Mouse (Mus musculus) left cerebral cortex, adult 18-20 months (tissue): ENCODE measurements at regions not wholly inside any gene's neighbourhood (a gene's known extent, or its start where the extent isn't known, plus 50 kb on each side); places are given as distances from the start of the nearest gene placed in this dataset.
"Not testable (repeated sequence)": the region's sequence is repeated elsewhere in the genome, so short reads cannot be mapped to it uniquely, and the experiment has no call there.

ENCODE experiments used
- DNase-seq, 2 experiments: peaks; one replicate each; pipeline ENCODE4 v3.0.0; 2021 to 2022; ENCODE audit warnings: low spot score in 2 of 2, mixed read lengths in 1 of 2

DNA sequence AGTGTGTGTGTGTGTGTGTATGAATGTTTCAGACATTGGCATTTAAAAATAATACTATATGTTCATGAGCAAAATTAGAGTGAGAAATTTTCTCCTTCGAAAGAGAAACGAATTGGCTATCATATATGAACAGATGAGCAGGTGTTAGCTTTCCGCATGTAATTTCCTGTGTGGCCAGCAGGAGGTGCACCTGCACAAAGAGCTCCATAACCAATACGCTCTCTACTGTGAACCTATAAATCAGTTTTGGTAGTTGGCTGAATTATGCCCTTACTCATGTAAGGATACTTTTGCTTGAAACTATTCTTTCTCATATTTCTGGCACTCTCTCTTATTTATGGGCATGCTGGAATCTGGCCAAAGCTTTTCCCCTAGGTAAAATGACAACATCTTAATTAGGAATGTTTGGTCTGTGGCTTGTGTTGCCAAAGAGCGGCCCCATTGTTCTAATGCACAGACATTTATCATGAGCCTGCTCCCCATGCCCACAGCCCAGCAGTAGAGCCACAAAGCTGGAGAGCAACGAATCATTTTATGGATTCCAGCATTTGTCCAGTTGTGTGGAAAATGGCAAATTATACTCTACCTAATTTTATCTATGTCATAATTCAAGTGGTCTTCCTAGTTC lies 1303.8 kb upstream of the Sel1l start:
- peak; percentile 51 to 59 for DNase-seq

DNA sequence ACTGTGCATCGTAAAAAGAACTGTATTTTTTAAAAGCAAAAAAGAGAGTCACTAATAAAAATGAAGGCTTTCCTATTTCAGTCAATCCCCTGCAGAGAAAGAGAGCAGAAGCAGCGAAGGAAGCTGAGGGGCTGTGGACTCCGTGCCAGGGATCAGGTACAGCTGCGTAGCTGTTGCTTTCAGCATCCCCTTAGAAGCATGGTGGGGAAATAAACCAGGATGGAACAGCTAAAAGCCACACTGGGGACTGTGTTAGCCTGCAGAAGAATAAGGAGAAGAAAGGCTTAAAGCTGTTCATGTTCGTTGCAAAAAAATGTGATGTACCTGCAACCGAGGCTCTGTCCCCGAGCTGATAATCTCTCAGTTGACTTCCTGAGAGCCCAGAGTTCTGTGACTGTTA lies 1302.6 kb upstream of the Sel1l start:
- DNase-seq: no peak

DNA sequence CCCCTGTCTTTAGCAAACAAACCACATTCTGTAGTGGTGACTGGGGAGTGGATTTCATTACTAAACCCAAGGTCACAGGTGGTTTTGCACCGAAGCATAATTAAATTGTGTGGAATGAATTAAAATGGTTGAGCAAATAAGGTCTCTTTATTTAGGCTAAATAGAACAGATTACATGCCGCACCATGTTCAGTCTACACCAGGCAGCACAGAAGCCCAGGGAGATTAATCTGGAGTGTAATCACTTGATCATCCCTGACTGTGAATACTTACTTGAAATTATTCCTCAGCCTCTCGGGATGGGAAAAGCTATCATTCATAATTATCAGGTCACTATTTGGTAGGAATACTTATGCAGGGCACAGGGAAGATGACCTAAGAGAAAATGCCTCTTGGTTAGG lies 1293.3 kb upstream of the Sel1l start:
- DNase-seq: no peak

DNA sequence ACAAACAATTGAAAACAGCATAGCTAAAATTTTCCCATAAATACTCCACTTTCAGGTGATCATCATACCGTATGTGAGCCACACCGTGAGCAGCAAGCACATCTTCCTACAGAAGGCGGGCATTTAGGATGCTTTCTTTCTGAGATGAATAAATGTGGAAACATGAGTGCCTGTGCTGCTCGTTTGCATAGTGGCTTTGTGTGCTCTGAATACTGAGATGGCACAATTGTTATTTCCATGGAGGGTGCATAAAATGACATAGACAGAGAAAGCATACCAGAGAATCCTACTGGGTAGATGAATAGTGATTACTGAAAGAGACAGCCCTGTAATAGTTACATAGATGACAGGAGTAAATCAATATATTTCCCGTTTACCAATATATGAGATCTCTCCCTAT lies 1287.4 kb upstream of the Sel1l start:
- no peak for DNase-seq

DNA sequence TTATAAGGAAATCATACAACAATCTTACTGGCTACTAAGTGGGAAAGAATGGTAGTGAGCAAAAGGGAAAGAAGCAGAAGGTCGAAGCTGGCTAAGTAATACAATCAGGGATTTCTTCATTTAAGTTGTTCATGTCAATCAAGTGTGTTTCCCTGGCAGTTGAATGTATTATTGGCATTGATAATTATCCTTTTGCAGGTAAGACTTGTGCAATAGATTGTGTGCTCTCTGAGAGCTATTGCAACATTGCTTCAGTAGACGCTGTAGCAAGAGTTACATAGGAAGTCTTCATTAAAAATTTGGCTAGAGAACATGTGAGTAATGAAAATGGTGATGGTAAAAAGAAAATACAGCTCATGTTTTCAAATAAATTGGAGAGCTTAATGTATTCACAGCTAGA lies 1273.3 kb upstream of the Sel1l start:
- no peak for DNase-seq

DNA sequence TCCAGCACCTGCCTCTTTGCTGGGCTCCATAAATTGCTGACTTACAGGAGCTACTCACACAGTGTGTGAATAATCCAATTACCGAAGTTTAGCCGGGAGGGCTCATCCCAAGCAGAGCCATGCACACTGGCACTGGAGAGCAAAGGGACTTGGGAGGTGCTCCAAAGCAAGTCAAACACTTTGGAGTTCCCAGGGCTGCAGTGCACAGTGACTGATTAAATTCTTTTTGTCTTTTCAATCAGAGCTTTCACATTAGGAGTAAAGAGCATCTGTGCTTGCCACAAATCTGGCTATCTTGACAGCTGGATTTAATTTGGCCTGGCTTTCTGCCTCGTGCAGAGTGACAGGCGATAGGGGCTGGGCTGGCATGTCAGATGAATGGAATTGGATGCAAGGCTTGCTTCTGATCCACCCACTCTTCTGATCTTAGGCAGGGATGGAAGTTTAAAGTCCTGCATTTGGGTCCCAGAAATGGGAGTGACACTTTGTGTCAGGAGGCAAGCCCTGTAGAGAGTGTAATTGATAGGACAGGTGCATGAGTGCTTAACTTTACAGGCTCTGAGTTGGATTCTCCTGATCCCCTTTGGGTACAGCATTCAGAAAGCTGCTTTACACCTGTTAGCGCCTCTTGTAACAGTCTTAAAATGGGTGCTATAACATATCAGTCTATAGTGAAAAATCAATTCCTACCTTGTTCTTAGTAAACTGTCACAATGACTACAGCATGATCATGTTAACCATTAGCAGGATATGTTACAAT lies 1239.3 kb upstream of the Sel1l start:
- no peak for DNase-seq

DNA sequence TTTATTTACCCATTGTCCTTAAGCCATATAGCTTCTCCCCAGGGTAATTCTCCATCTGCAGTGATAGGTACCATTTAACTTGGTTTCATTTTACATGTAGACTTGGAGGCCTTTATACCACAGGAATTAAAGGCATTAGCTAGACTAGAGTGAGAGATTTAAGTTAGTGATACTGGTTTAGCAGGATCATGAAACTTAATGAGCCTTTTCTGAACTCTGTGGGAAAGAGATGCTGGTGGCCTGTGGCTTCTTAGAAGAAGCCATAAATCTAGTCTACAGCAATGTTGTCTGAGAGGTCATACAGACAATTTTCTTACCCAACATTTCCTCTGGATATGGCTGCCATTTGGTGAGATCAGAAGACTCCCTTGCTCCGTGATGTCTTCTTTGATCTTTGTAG lies 1214.9 kb upstream of the Sel1l start:
- no peak for DNase-seq

DNA sequence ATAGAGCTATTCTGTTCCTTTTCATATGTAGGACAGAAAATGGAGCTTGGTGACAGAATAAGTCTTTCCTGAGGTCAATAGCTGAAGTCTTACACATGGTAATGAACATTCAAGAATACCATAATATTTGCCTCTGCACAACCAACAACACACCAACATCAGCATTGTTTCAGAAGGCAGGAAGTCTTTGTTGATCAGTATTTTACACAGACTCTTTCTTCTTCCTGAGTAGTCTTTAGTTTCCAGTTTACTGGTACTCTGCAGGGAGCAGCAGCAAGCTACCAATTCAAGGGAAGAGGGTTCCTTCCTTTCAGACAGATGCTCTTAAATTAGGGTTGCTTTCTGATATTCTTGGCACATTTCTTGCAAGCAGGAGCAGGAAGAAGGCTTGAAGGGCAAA lies 1170.7 kb upstream of the Sel1l start:
- DNase-seq: no peak

DNA sequence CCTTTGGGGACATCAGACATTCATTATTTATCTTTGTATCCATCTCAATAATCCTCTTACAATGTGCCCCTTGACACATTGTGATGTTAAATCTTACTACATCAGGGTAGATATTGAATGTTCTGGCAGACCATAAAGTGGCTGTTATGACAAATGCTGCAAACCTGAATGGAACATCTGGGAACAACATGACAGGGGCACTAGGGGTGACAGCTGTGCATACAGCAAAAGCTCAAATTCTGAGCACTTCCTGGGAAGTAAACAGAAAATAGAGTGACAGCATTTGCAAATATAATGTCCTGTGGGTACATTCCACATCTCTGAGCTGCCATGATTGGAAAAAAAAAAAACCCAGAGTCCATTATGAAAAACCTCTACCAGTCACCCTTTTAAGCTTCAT lies 1162.6 kb upstream of the Sel1l start:
- no peak for DNase-seq

DNA sequence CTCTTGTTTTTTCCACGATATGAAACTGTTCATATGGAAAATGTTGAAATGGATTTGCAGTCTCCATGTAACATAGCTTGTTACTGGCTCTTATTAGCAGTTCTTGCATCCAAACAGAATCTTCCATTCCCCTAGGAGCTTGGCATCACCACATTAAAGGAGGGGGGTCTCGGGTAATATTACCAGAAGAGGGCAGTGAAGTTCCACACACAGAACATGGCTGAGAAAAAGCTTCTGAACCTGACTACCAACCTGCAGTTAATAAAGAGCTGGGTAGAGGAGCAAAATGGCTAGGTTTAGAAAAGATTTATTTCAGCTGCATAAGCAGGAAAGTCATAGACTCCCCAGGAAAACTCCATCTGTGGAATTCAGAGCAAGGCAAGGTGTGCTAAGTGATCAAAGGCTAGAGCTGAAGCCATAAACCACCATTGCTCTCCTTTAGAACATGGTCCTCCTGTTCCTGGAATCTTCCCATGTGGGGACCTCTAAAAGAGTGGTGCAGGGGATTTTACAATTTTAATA lies 1157.9 kb upstream of the Sel1l start:
- no peak for DNase-seq

DNA sequence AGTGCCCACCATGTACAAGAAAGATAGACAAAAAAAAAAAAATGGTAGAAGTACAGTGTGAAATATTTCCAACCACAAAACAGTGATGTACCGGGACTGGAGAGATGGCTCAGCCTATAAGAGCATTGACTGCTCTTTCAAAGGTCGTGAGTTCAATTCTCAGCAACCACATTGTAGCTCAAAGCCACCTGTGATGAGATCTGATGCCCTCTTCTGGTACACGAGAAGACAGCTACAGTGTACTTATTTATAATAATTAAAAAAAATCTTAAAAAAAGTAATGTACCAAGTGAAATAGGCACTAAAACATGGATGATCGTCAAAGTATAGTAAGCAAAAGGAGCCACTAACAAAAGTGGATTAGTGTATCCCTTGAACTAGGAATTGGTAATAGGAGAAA lies 1154.2 kb upstream of the Sel1l start:
- DNase-seq: peak in 1 of 2 experiments; percentile 2

DNA sequence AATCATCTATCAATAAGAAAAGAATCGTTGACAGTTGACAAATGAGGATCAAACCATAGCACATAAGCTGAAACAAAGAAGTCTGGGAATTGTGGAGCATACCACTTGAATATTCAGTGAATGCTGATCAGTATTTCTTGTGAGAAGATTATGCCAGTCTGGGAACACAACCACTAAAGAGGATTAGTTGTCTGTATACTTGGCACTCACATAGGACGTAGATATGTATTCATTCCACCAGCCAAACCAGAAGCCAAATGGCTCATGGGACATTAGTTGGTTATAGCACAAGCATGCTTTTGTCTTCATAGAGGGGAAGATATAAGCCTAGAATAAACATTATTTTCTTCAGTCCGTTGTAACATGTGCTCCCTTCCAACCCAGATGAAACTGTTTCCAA lies 1126.7 kb upstream of the Sel1l start:
- no peak for DNase-seq

DNA sequence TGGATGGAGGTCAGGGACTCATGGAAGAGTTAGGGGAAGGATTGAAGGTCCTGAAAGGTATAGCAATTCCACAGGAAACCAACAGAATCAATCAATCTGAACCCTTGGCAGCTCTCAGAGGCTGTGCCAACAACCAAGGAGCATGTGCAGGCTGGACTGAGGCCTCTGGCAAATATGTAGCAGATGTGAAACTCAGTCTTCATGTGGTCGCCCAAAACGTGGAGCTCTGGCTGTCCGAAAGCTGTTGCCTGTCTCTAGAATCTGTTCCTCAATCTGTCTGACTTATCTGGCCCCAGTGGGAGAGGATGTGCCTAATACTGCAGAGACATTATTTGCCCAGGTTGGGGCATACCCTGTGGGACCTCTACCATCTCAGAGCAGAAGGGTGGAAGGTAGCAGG lies 1095.4 kb upstream of the Sel1l start:
- DNase-seq: no peak

DNA sequence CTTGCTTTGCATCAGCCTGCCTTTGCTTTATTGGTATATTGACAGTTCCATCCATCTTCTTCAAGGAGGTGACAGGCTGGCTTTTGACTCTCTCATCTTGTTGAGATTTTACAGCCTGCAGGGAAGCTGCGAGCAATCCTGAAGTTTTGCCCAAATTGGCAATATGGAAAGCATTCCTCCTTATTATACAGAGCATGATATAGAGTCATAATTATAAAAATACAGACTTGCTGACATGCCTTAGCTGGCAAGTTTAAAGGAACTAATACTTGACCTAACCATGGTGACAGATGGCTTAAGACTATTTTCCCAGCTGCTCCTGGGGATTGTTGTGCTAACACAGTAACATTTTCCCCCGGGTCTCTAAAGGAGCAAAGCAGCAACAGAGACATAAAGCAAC lies 1078.6 kb upstream of the Sel1l start:
- DNase-seq: no peak

DNA sequence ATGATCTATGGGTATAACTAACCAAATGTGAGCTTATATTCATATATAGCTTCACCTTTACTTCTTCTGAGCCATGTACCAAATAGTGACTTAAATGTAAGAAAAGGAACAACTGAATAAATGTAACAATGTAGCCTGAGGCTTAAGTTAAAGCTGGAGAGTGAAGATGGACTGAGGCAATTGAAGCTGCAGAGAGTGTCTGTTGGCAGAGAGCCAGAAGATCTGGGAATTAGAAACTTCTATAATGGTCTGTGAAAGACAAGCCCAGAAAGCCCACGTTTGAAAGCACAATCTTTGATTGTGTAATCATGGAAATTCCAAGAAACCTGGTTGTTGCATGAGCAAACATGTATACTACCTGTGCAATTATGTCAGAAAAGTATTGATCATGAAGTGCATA lies 1078.0 kb upstream of the Sel1l start:
- DNase-seq: no peak

DNA sequence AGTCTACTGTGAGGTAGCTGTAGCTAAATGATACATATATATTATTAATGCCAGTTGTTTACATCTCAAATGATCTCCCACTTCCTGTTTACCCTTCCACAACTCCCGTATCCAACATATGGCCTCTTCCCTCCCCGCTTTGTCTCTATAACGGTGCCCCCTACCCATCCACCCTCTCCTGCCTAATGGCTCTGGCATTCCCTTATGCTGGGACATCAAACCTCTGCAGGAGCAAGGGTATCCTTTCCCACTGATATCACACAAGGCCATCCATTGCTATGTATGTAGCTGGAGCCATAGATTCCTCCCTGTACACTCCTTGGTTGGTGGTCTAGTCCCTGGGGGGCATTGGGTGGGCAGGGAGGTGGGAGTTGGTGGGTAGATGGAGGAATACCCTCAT lies 1071.0 kb upstream of the Sel1l start:
- no peak for DNase-seq

DNA sequence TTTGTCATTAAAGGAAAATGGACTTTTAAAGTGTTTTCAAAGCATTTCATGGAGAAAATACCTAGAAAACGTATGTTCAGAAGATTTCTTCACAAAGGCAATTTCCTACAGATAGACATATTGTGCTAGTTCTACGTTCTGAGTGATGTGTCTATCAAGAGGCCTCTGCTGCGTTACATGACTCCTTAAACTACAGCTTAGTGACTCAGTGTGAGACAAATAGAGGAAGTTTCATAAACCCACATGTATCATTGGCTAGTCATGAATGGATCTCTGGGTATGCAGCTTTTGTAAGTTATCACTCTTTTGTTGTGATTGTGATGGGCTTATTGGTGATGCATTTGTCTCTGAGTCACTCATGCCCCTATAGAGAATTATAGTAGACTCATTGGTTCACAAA lies 1067.3 kb upstream of the Sel1l start:
- DNase-seq: no peak

DNA sequence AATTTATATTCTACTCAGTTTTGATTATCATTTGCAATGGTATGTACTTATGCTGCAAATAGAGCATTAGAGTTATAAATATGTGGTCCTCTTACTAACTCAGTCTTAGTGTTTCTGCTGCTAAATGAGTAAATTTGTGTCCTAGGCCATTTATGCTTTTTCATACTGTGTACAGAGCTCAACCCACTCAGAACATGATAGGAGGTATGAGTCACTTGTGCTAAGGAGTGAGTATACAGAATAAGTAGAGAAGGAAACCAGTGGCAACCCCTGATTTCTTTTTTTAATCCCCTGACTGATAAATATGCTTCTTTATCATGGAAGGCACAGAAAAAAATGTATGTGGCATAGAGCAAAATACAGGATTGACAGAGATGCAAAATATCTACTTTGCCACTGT lies 1066.8 kb upstream of the Sel1l start:
- no peak for DNase-seq

DNA sequence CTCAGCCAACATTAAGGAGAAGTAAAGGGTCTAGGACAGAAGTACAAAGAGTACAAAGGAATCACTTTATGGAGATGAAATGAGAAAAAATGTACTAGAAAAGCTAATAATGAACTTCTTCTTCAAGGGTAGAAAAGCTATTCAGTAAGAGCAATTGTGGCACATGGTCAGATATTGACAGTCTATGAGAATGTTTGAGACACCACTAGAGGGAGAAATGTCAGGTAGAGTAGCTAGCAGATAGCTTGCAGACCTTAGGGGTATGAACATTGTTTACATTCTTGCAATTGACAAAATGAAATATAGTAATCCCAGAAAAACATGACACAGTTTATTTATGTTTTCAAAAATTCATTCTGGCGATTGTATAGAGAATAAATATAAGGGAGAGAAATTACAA lies 1066.2 kb upstream of the Sel1l start:
- no peak for DNase-seq

DNA sequence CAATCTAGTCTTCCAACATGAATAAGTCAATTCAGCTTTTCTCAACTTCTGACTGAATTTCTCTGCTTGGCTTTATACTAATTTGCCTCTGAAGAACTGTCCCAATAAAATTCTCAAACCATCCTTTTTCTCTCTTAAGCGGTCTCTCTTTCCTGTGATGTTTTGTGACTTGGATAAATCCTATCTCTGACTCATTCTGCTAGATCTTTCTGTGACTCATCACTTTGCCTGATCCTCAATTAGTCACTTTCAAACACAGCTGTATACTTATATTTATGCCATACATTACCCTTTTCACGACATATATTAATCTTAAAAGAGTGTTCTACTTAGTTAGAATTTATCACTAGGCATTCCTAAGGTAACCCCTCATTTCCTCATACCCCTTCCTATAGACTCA lies 1055.4 kb upstream of the Sel1l start:
- DNase-seq: no peak

DNA sequence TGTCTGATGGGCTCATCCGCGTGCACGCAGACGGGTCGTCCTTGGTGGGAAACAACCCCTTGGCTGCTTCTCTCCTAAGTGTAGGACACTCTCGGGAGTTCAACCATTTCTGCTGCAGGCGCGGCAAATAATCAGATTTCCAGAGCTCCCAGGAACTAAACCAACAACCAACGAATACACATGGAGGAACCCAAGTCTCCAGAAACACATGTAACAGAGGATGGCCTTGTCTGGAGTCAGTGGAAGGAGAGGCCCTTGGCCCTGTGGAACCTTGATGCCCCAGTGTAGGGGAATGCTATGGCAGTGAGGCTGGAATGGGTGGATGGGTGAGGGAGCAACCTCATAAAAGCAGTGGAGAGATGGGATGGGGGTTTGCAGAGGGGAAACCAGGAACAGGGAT lies 1043.4 kb upstream of the Sel1l start:
- no peak for DNase-seq

DNA sequence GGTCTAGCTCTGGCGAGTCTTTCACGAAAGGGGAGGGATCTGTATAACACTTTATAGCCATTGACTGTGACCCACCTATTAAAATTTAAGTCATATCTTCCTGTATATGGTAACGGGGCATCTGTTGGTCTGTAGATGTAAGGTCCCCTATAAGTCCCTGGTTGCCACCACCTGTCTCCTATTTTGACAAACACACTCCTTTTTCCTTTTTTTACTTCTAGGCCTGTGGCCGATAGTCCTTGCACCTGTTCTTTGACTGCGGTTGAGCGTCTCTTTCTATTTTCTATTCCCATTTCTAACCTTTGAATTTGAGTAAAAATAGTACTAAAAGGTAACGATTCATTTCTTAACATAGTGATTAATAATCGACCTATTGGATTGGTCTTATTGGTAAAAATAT lies 1042.7 kb upstream of the Sel1l start:
- not testable (repeated sequence) for DNase-seq

DNA sequence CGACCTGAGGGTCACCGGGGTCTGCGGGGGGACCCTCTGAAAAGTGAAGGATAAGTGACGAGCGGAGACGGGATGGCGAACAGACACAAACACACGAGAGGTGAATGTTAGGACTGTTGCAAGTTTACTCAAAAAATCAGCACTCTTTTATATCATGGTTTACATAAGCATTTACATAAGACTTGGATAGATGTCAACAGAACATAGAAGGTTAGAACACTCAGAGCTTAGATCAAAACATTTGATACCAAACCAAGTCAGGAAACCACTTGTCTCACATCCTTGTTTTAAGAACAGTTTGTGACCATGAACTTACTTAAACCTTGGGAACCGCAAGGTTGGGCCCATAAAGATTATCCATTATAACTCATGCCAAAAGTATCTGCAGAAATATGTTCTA lies 1042.2 kb upstream of the Sel1l start:
- DNase-seq: not testable (repeated sequence)
